Mouse (Mus musculus) gastrocnemius, postnatal 36 days (tissue): ENCODE measurements around the gene Mapre1. TPM values are rescaled to one million over a fixed set of nuclear protein-coding genes. Genes with fewer than 3 reads are reported as not detected.
A peak's percentile ranks its signal among the peaks of the same experiment; 100 is the strongest.
"Not testable (repeated sequence)": the region's sequence is repeated elsewhere in the genome, so short reads cannot be mapped to it uniquely, and the experiment has no call there.

ENCODE experiments used
- DNase-seq, 2 experiments: peaks; one replicate each; pipeline ENCODE4 v3.0.0; 2022
- intact Hi-C: fragments of 180-260 bp; cut with DNase I; formaldehyde crosslinking; loops from one replicate; pipeline ENCODE4 v1.15.1; 2025
- long read RNA-seq, 2 experiments: library from polyadenylated mRNA; stranded (forward); transcript quantifications; one replicate each; pipeline ENCODE4 v2.0.0; 2021
- total RNA-seq, 2 experiments: library from RNA; stranded (reverse); gene quantifications; 2 replicates each; pipeline ENCODE4 v1.2.3; 2021

Gene Mapre1
- total RNA-seq = 10 to 100 TPM; 34.7 to 35.9 TPM
- long read RNA-seq, experiment 1, full-length matches to known transcripts = 34 of 46 reads
- long read RNA-seq, experiment 1, partial matches to known transcripts = 2 of 46 reads
- long read RNA-seq, experiment 1, other reads (novel, unspliced or antisense) = 10 of 46 reads
- long read RNA-seq, experiment 2, full-length matches to known transcripts = 45 of 52 reads
- long read RNA-seq, experiment 2, partial matches to known transcripts = 1 of 52 reads
- long read RNA-seq, experiment 2, other reads (novel, unspliced or antisense) = 6 of 52 reads

DNA sequence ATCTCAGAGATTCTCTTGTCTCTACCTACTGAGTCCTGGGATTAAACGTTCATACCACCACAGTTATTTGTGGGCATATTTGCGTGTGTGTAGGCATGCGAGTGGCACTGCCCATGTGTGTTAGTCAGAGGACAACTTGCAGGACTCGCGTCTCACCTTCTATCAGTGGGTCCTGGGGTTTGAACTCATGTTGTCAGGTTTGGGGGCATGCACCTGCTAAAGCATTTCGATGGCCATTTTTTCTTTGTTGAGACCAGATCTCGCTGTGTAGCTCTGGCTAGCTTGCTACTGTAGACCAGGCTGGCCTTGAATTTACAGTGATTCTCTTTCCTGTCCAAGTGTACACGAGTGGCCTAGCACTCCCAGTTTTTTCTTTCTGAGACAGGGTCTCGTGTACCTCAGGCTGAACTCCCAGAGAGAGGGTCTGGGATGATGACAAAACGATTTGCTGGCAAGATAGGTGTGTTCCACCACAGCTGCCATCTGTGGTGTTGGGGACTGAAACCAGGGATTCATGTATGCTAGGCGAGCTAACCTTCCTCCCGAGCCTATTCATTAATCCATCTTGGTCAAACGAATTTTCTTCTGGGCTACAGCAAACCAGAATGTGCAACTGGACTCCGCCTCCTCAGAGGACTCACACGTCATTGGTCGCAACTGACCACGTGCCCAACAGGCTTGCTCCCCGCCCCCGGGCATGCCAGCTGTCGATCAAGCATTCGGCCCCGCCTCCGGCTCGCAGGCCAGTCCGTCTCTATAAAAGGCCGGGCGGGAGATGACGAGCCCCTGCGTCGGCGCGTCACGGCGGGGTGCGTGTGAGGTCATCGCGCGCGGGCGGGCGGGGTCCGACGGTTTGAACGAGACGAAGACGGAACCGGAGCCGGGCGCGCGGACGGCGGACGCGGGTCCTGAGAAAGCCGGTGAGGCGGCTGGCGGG is at the start of gene Mapre1:
TSS of gene Mapre1 (plus strand) at position 775 of the 937 bp plus-strand sequence.
- intact Hi-C loops = no loop called here

DNA sequence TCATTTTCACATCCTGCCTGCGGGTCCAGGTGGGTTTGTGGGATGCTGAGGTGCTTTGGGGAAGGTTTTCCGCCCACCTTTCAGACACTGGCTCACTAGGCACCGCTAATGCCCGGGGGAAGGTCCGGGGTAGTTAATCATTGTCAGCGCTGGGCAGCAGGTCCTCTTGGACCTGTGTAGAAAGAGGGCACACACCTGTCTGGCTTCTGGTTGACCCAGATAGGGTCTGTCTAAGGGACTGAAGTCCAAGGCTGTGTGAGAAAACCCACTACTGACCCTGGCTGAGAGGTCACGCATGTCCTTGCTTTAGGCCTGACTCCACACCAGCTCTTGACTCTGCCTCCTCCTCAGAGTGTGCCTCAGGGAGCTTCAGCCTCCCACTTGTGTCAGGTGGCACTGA is 47.7 kb upstream of the Mapre1 start:
- DNase-seq, intact Hi-C loops: not testable (repeated sequence)

More for the DNA sequence above, at the start of gene Mapre1:
- peak; percentile 98 to 99 for DNase-seq

DNA sequence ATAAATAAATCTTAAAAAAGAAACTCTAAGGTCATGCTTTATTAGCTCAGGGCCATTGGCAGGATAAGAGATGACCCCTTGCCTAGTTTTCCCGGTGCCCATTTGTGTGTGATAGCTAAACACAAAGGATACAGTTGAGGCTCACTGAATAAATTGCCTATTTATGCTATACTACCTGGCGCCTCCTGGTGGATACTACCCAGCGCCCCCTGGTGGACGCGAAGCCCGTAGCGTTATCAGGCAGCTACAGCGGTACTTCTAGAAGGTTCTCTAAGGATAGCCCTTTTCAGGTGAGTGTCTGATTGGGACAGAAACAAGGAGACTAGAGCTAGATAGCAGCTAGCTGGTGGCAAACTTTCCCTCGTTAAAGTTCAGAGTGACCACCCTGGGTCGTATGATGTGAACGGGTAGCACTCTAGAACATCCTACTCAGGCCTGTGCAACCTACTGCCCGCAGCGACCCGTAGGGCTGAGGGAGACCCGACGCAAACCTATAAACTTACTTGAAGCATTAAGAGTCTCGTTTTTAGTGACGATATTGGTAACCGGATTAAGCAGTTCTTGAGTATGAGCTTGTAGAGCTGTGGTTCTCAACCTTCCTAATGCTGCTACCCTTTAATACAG is 46.5 kb upstream of the Mapre1 start:
- intact Hi-C loops = no loop called here
- peak; percentile 11 to 18 for DNase-seq

DNA sequence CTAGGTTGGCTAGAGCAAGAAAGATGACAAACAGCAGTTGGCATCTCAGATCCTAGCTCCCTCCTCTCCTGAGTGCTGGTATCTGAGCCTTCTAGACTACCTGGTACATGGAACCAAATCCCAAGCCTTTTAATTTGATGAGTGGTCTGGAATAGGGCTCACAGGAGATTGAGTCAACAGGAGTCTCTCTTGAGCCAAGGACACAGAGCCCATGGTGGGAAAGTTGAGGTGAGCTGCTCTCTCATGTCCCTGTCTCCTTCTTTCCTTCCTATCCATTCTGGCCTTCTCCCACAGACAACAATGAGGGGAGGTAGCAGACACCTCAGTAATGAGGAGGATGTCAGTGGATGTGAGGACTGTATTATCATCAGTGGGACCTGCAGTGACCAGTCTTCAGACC is 44.7 kb upstream of the Mapre1 start, which contains the start of gene Dnmt3c:
TSS of gene Dnmt3c (plus strand) at position 301 of the 400 bp plus-strand sequence.
- intact Hi-C loops = no loop called here
- DNase-seq = no peak

DNA sequence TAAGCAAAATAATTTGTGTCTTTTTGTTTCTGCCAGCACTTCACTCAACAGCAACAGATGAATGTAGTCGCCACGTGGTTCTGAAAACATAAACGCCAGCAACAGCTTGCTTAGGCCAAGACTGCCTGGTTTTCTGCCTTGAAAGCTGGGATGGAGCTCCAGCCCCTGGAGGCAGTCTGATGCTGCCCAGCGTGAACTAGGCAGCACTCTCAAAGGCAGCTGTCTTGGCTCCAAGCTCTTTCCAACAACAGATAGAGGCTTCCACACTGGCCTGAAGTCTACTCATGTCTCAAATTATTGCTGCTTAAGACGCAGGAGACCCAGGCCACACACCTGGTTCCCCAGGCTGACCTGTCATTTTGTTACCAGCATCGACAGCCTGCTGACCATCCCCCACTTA is 37.7 kb upstream of the Mapre1 start:
- DNase-seq = no peak
- intact Hi-C loops = no loop called here

DNA sequence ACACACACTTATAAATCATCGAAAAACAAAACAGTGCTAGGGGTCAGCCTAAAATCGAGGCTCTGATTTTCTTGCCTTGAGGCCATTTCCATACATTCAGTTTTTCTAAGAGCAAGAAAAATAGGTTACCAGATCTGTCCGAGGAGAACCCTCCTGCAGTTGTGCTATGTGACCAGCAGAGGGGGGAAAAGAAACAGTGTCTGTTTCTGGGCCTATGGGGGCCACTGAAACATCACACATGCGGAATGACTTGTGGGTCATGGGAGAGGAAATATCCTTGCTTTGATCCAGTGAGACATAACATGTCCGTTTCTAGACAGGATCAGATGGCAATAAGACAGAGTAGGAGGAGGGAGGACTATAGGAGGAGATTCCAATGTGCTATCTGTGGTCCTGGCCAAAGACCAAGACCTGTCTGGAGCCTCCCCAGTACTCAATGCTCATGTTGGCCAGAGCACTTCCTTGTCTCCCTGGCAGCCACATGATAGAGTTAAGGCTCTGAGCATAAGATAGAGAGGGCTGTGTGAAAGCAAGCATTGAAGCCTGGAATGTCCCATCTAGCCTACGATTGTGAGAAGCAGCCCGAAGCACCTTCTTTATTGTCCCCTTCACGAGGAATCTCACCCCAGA is 30.3 kb upstream of the Mapre1 start:
- intact Hi-C loops = loop anchor here (2.0 kb wide), 1 partner anchor 140 kb away; no protein-coding TSS in a partner anchor
- DNase-seq = no peak

DNA sequence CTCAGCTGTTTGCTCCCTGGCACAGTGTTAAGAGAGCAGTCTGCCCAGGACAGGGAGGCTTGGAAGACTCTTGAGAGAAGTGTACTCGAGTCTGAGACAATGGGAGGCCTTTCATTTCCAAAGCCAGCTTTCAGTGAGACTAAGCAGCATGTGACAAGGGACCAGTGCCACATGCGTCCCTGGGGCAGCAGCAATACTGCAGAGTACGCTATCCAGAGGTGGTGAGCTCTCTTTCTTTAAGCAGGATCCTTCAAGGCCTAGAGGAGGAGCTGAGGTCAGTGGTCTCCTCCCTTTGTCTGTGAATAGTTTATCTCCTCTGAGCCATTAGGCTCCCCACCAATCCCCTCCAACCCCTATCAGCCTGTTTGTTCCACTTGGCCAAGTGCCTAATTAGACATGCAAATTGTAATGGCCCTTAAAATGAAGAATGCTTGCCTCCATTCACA is 28.4 kb upstream of the Mapre1 start:
- DNase-seq = no peak
- intact Hi-C loops = no loop called here

DNA sequence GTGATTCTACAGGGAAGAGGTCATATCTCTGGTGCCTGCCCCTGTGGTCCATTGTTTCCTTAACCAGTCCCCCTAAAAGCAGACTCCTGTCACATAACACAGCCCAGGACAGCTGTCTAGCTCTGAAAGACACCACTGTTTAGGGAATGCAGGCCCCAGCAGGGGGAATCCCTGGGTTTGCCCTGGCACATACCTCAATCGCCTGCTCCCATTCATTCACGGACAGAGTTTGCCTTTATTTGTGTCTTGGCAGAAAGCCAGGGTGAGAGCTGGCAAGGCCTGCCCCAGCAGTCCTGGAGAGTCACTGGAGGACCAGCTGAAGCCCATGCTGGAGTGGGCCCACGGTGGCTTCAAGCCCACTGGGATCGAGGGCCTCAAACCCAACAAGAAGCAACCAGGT is 27.8 kb upstream of the Mapre1 start:
- peak in 1 of 2 experiments; percentile 15 for DNase-seq
- intact Hi-C loops = no loop called here

DNA sequence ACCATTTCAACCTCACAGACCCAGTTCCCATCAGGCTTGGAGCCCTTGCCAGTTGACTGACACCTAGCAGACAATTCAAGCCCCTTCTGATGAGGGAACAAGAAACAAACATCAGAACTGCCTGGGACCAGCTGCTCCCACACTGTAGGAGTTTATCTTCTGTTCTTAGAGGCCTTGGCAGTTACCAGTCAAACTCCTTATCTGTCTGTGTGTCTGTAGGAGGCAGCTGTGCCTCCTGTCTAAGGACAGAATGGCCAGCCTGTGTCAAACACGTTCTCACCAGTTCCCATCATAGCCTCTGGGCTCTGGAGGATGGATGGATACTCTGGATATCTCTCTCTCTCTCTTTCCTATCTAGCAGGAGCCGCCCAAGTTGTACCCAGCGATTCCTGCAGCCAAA is 23.2 kb upstream of the Mapre1 start:
- intact Hi-C loops, DNase-seq: not testable (repeated sequence)

DNA sequence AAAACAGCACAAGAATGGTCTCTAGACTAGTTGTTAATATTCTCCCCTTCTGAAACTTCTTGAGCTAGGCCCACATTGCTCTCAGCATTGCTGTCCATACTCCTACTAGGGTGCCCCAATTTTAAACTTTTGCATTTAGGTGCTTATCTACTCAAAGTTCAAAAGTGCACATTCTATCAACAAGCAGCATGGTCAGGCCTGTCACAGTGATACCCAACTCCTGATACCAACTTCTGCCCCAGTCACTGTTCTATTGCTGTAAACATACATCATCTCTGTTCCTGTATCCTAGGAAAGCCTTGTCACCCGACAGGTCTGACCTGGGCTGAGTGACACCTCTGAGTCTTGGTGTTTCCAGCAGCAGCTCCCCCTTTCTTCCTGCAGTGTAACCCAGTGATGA is 18.0 kb upstream of the Mapre1 start:
- intact Hi-C loops = no loop called here
- no peak for DNase-seq

DNA sequence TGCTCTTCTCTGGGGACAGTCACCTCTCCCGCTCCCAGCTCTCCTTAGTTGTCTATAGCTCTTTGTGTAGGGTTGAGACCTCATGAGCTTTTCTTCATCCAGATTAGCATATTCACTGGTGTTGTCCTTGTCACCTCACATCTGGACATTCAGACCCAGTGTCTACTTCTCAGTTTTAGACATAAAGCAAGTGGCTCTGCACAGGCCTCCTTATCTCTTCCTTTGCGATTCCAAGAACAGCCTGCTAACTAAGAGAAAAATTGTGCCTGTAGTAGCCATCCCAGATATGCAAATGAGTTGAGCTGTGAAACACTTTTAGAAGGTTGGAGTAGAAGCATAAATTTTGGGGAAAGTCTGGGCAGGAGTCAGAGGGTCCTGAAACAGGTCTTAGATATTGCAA is 16.6 kb upstream of the Mapre1 start:
- DNase-seq = no peak
- intact Hi-C loops = no loop called here

DNA sequence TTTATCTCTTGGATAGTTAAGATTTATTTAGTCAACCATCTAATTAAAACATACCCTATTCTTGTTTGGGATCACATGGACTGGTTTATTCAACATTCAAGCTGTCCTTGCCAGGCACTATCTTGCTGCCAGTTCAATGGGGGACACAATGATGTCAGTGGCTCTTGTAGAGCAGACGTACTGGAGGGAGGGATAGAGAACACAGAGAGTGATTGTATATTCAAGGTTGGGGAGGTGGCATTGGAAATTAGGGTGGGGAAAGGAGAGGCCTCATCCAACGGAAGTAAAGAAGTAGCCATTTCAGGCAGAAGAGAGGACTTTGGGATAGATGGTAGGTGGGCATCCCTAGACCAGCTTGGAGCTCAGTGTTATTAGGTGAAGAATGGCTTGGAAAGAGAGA is 16.2 kb upstream of the Mapre1 start:
- intact Hi-C loops = no loop called here

DNA sequence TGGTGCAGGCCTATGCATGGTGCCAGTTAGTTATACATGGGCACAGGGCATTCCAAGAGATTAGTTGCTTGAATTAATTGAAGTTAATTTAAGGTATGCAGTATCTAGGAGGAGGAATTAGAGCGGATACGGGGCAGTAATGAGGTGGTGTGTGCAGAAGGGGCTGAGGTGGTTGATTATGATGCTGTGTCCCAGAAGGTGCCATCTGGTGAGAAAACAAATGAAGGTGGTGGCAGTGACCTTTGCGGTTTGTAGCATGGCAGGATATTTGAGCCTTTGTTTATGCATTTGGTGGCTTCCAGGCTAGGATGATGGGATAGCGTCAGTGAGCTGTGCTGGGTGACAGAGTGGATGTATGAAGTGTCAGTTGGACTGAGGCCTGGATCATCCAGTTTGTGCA is 15.8 kb upstream of the Mapre1 start:
- intact Hi-C loops = no loop called here

More for the DNA sequence above, 16.2 kb upstream of the Mapre1 start:
- DNase-seq = no peak

DNA sequence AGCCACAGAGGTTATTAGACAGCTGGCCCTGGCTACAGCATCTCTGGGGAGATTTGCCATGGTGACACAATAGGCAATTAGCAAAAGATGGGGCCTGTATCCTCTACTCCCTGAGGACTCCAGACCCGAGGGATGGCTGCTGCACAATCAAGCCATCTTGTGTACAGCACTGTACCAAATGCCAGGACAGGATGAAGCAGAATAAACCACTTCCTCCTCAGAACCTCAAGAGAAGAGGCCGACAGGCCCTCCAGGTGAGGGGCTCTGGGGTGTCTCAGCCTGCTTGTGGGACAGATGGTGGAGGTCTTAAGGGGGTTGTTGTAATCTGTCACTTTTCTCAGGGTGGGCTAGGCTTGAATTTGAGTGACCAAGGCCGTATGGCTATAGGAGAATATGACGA is 7.0 kb upstream of the Mapre1 start:
- intact Hi-C loops = no loop called here
- DNase-seq = no peak

More for the DNA sequence above, 15.8 kb upstream of the Mapre1 start:
- no peak for DNase-seq

DNA sequence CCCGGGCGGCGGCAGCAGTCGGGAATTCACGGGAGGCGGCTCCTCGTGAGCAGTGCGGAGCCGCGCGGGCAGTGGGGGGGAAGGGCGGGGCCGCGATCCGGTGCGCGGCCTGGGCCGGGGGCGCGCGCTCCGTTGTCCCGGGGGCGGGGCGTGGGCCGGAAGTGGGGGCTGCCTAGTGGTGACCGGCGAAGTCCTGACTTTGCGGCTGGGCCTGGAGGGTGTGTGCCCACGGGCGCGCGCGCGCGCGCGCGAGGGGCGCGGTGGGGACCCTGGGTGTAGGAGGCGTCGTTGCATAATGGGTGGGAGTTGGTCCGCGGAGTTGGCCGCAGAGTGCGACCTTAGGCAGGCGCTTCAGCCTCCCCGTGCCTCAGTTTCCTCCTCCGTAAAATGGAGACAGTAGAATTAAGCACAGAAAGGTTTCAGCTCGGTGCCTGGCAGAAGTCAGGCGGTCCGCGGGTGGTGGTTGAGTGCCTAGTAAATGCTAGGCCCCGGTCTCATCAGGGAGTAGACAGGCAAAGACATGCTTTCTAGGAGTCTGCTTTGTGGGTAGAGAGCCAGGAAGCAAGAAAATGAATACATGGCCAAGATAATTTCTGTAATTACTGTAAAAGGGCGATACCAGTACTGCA is 477 bp downstream of the Mapre1 start:
- peak in 1 of 2 experiments; percentile 79 for DNase-seq
- intact Hi-C loops = no loop called here

DNA sequence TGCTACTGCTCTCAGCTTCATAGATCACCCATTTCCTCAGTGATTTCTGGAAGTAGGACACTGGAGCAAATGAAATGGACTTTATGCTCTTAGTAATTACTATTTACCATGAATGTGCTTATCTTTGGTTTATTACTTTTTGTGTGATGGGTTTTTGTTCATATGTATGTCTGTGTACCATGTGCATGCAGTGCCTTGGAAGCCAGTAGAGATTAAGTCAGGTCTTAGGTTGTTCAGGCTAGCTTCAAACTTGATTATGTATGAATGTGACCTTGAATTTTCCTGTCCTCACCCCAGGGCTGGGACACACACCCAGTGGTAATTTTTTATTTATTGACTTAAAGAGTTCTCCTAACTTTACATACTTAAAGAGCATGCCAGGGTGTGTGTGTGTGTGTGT is 6.9 kb downstream of the Mapre1 start:
- no peak for DNase-seq
- intact Hi-C loops = no loop called here

DNA sequence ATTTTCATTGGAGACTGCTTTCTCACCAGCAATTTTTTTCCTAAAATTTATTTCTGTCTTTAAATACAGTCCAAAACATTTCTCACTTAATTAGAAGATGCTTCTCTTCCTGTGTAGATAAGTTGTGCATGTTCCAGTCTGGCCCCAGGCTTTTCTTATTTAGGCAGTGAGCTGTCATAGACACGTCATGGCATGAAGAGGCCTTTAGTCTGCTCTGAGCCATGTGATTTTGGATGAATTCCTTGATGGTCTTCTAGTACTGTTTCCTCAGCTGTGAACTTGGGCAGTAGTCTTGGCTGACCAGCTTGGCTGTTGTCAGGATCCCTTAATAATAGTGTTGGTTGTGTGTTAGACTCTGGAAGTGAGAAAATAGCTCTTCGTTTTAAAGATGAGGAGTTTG is 9.3 kb downstream of the Mapre1 start:
- no peak for DNase-seq
- intact Hi-C loops = no loop called here

DNA sequence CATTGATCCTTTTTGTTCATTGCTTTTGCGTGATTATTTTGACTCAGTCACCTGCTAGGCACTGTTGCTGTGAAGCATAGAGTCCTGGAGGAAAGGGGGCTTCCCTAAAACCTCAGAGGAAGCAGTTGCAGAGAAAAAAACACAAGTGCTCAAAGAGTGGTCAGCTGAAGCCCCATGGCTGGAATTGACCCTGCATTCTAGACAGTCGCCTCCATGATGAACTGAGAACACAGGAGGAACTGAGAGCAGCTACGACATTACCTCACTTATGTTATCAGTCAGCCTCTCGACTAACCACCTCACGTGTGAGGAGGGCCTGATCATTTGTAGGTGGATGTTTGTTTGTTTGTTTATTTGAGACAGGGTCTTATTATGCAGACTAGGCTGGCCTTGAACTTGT is 21.0 kb downstream of the Mapre1 start:
- DNase-seq = no peak
- intact Hi-C loops = no loop called here

DNA sequence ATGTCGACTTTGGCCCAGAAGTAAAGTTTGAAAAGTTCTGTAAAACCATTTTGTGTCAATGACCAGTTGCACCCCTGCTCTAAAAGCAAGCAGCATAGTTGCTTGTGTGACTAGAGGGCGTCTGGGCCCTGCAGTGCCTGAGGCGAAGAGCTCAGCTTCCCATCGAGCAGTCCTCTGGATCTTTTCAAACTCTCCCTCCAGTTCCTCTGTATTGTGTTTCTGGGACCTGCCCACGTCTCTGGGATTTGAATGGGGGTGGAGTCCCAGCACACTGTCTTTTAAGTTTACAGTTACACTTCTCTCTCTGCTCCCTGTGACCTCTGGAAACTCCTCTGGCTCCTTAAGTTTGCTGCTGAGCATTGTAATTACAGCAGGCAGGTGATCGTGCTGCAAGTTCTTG is 26.4 kb downstream of the Mapre1 start:
- no peak for DNase-seq
- intact Hi-C loops = no loop called here

DNA sequence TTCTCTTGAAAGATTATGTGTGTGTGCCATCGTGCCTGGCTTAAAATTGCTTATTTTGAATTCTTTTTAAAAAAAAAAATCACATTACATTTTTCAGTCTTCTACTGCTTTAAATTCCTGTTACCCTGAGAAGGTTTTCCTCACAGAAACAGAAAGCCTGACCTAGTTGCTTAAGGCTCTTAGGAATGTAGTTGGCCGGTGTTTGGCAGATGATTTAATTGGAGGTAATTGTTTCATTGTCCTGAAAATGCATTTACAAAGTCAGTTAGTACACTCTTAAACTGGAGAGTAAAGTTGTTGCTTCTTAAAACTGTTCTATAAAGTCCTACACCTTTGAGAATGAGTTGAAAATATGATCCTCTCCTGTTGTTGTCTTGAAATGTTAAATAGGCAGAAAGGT is 27.8 kb downstream of the Mapre1 start:
- intact Hi-C loops = no loop called here
- no peak for DNase-seq
